Mouse (Mus musculus): ENCODE measurements around the gene C2cd4c. TPM values are rescaled to one million over a fixed set of nuclear protein-coding genes. Genes with fewer than 3 reads are reported as not detected.
A peak's percentile ranks its signal among the peaks of the same experiment; 100 is the strongest.

C2cd4c gene
- 0.11 and 0.17 TPM in 2 replicates for polyA plus RNA-seq (2015; fragmentation: Nextera tagmentation; extraction: Ambion mirVana)

DNA sequence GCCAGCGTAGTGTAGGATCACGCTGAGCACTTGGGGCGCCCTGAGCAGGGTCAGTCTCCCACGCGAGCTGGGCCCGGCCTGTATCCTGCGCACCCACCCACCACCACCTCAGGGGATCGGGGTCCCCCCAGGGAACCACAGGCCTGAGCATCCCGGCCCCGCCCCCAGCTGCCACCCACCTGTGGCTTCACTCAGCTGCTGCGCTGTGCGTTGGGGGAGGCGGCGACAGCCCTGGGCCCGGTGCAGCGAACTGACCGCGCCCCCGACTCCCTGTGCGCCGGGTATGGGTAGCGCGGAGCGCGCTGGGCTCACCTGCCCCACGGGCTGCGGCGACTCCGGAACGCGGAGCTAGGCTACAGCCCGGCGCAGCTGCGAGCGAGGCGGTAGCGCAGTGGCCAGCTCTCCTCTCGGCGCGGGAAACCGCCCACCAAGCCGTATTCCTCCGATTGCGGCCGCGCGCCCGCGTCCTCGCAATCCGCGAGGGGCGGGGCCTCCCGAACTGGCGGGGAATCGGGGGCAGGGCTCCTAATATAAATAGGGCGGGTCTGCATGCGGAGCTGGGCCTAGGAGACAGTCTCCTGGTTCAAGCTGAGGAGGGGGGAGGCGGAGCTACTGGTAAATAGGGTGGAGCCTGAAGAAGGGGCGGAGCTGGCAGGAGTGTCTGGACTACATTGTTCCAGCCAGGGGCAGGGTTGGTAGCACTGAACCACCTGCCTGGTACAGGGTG lies at the start of gene C2cd4c:
Gene C2cd4c, minus strand, starts transcription at position 448 of the 727 bp plus-strand sequence.
- peak within 1 kb of the TSS; percentile 75 for H3K9ac ChIP-seq
- 1% methylated on average over 58 of the region's 60 CpGs for WGBS
- H3K27me3 ChIP-seq: peaks cover 33% of the 10 kb centered on the region
- H3K4me2 ChIP-seq: peak within 1 kb of the TSS; percentile 93
- H3K27ac ChIP-seq (replicated peaks): no peak within 1 kb of the TSS
- no peaks in the 10 kb centered on the region for H3K9me3 ChIP-seq
- H3K4me3 ChIP-seq: peak within 1 kb of the TSS; percentile 58
- H3K36me3 ChIP-seq: peaks cover 4% of the 10 kb centered on the region; the same call in 1 of the 2 replicates
- H3K4me1 ChIP-seq (replicated peaks): peaks cover 25% of the 10 kb centered on the region
- ATAC-seq (ENCODE audit: low read depth): peak; percentile 91

GRCm38 (mm10) chr10:79661861-79662260 lies 48.0 kb upstream of the C2cd4c start:
- H3K9me3 ChIP-seq: no peaks in the 10 kb centered on the region
- H3K9ac ChIP-seq: 0 out of 2 replicates have a peak overlapping the region, but pooled peaks have one; percentile 8
- 47% methylated on average over 3 of the region's 3 CpGs for WGBS
- H3K4me2 ChIP-seq: no peak overlapping the region
- H3K4me1 ChIP-seq (replicated peaks): 0 out of 2 replicates have a peak, but pooled peaks cover 4% of the 10 kb centered on the region
- H3K27ac ChIP-seq (replicated peaks): no peak overlapping the region
- ATAC-seq (ENCODE audit: low read depth): no peak
- H3K27me3 ChIP-seq: no peaks in the 10 kb centered on the region
- no peaks in the 10 kb centered on the region for H3K36me3 ChIP-seq
- H3K4me3 ChIP-seq: no peak overlapping the region

- no peaks in the 10 kb centered on the region for H3K27me3 ChIP-seq
- H3K9me3 ChIP-seq: no peaks in the 10 kb centered on the region
- no peak overlapping the region for H3K4me3 ChIP-seq
- WGBS: 75% methylated on average over 2 of the region's 2 CpGs
- H3K4me2 ChIP-seq: no peak overlapping the region
- H3K9ac ChIP-seq: no peak overlapping the region
- H3K27ac ChIP-seq (replicated peaks): no peak overlapping the region
- no peak for ATAC-seq (ENCODE audit: low read depth)
- no peaks in the 10 kb centered on the region for H3K36me3 ChIP-seq
- peaks cover 6% of the 10 kb centered on the region for H3K4me1 ChIP-seq (replicated peaks)
Observed at GRCm38 (mm10) chr10:79660298-79660697, 46.5 kb upstream of the C2cd4c start.

DNA sequence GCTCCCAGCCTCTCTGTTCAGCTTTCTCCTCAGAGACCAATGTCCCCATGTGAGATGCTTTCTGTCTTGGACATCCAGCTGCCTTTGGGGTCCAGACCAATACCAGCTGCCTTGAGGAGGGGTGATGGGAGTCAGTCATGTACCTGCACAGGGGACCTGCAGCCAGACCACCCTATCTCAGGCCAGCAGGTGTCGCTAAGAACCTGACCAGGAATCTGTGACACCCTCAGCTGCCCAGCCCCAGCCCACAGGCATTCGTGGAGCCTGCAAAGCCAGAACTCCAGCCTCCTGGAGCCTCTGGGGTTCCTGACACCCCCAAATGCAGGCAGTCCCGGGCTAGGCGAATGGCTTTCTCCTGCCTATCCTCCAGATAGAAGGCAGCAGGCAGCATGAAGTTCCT lies 45.0 kb upstream of the C2cd4c start:
- 17% methylated on average over 4 of the region's 4 CpGs for WGBS
- ATAC-seq (ENCODE audit: low read depth): no peak

DNA sequence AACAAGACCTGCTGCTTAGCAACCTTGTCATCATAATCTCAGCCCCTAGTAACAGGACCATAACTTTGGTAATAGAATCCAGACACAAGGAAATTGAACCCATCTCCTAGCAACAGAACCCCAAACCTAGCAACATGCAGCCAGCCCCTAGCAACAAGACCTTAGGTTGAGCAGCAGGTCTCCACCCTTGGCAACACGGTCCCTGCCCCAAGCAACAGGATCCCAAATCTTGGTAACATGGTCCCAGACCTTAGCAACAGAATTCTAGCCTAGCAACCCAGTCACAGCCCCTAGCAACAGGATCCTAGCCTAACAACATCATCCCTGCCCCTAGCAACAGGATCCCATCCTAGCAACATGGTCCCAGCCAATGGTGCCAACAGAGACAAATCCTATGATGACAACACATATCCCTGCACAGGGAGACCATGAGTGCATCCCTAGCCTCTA lies 41.1 kb upstream of the C2cd4c start:
- Histone ChIP-seq H3K4me1 (replicated peaks) (peaks cover 15% of the 10 kb centered on the region), H3K4me3 (no peak overlapping the region), H3K27me3 (peaks cover 9% of the 10 kb centered on the region), H3K9ac (no peak overlapping the region), H3K4me2 (no peak overlapping the region), H3K9me3 (no peaks in the 10 kb centered on the region), H3K27ac (replicated peaks) (0 out of 2 replicates have a peak overlapping the region, but pooled peaks have one; percentile 6), H3K36me3 (no peaks in the 10 kb centered on the region)
- peak; percentile 77 for ATAC-seq (ENCODE audit: low read depth)
- 41% methylated on average over 1 of the region's 1 CpGs for WGBS

More for the DNA sequence above, 45.0 kb upstream of the C2cd4c start:
- H3K4me1 ChIP-seq (replicated peaks): peaks cover 15% of the 10 kb centered on the region
- no peak overlapping the region for H3K4me2 ChIP-seq
- no peak overlapping the region for H3K9ac ChIP-seq
- no peak overlapping the region for H3K27ac ChIP-seq (replicated peaks)
- H3K9me3 ChIP-seq: no peaks in the 10 kb centered on the region
- no peaks in the 10 kb centered on the region for H3K27me3 ChIP-seq
- H3K36me3 ChIP-seq: no peaks in the 10 kb centered on the region
- no peak overlapping the region for H3K4me3 ChIP-seq

- H3K27me3 ChIP-seq: peaks cover 9% of the 10 kb centered on the region
- no peaks in the 10 kb centered on the region for H3K36me3 ChIP-seq
- 88% methylated on average over 7 of the region's 7 CpGs for WGBS
- H3K4me3 ChIP-seq: no peak overlapping the region
- H3K9me3 ChIP-seq: no peaks in the 10 kb centered on the region
- H3K4me1 ChIP-seq (replicated peaks): peaks cover 15% of the 10 kb centered on the region
- no peak overlapping the region for H3K27ac ChIP-seq (replicated peaks)
- ATAC-seq (ENCODE audit: low read depth): no peak
- H3K9ac ChIP-seq: no peak overlapping the region
- H3K4me2 ChIP-seq: no peak overlapping the region
Observed at GRCm38 (mm10) chr10:79652789-79653188, 39.0 kb upstream of the C2cd4c start.

DNA sequence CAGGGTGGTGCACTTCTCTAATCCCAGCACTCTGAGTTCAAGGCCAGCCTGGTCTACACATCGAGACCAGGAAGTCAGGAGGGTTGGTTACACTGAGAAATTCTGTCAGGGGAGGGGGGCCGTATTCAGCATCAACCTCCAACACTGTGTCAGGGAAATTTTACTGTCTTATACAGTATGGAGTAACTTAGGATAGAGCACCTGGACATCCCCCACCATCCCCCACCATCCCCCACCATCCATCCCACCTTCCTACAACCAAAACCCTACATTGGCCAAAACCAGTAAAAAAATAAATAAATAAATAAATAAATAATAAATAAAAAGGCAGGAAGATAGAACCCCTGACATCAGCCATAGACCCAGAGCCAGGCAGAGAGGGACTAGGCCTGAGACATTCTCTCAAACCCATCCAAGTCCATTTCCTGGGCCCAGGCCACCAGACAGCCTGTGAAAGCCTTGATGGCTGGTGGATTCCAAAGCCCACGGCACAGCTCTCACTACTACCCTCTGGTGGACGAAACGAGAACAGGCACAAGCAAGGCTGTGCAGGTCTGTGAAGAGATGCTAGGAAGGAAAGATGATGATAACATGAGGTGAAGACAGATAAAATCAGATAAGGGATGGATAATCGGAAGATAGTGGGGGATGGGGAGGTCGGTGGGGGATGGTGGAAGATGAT lies 35.4 kb upstream of the C2cd4c start:
- H3K27ac ChIP-seq (replicated peaks): no peak overlapping the region
- H3K36me3 ChIP-seq: no peaks in the 10 kb centered on the region
- H3K27me3 ChIP-seq: peaks cover 9% of the 10 kb centered on the region
- peak; percentile 70; the same call in 1 of the 2 replicates for ATAC-seq (ENCODE audit: low read depth)
- 28% methylated on average over 7 of the region's 7 CpGs for WGBS
- no peak overlapping the region for H3K4me3 ChIP-seq
- no peak overlapping the region for H3K4me2 ChIP-seq
- no peak overlapping the region for H3K9ac ChIP-seq
- H3K9me3 ChIP-seq: no peaks in the 10 kb centered on the region
- peaks cover 1% of the 10 kb centered on the region for H3K4me1 ChIP-seq (replicated peaks)

DNA sequence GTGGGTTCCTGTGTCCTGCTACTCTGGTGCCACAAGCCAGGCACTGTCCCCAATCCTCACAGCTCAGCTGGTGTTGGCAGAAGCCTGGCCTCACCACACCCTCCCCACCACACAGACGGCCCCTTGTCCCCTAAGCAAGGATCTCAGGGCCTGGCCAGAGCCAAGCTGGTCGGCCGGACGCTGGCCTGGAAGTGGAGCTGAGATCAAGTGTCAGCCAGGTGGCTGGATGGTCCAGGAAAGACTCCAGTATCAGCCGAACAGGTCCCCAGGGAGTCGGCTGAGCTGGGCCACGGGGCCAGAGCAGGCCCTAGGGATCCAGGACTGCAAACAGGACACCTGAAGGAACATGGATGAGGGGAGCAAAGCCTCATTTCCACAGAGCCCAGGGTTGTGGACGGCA lies 31.9 kb upstream of the C2cd4c start, which contains the start of gene Odf3l2:
Gene Odf3l2, minus strand, starts transcription at position 28 of the 400 bp plus-strand sequence.
- ATAC-seq (ENCODE audit: low read depth): no peak
- H3K4me3 ChIP-seq: no peak within 1 kb of the TSS
- no peaks in the 10 kb centered on the region for H3K36me3 ChIP-seq
- H3K9ac ChIP-seq: no peak within 1 kb of the TSS
- H3K4me1 ChIP-seq (replicated peaks): no peaks in the 10 kb centered on the region
- no peak within 1 kb of the TSS for H3K27ac ChIP-seq (replicated peaks)
- no peak within 1 kb of the TSS for H3K4me2 ChIP-seq
- 78% methylated on average over 8 of the region's 8 CpGs for WGBS
- H3K9me3 ChIP-seq: no peaks in the 10 kb centered on the region
- no peaks in the 10 kb centered on the region for H3K27me3 ChIP-seq

DNA sequence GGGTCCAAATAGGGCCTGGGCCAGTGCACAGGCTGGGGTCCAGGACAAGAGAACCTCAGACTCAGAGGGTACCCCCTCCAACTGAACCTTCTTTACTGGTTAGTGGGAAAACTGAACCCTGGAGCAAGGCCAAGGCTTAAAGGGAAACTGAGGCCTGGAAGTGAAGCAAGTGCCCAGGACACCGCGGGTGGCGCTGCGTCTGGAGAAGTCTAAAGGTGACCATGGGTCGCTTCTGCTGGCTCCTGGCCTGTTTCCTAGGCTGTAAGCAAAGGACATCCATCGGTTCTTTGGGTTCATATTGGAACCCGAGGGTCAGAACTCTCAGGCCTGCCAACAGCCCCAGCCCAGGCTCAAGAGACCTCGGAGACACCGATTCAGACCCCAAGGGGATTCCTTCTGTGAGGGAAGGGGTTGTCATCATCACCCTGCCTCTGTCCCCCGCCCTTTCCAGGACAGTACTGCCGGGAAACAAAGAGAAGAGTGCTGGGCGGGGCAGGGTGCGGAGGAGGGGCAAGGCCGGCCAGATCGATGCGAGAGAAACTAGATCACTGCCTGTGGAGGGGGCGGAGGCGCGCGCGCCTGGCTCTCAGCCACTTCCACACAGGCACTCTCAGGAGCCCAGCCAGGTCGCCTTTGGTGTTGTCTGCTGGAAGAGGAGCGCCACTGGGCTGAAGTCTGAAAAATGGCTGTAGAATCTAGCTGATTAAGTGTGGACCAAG lies 24.8 kb upstream of the C2cd4c start:
- Histone ChIP-seq H3K4me1 (replicated peaks) (peaks cover 19% of the 10 kb centered on the region), H3K36me3 (no peaks in the 10 kb centered on the region), H3K27ac (replicated peaks) (peak overlapping the region; percentile 94), H3K27me3 (peaks cover 34% of the 10 kb centered on the region), H3K4me3 (peak overlapping the region; percentile 82), H3K4me2 (peak overlapping the region; percentile 82), H3K9ac (peak overlapping the region; percentile 90), H3K9me3 (no peaks in the 10 kb centered on the region)
- ATAC-seq (ENCODE audit: low read depth): peak; percentile 24
- 3% methylated on average over 23 of the region's 23 CpGs for WGBS

DNA sequence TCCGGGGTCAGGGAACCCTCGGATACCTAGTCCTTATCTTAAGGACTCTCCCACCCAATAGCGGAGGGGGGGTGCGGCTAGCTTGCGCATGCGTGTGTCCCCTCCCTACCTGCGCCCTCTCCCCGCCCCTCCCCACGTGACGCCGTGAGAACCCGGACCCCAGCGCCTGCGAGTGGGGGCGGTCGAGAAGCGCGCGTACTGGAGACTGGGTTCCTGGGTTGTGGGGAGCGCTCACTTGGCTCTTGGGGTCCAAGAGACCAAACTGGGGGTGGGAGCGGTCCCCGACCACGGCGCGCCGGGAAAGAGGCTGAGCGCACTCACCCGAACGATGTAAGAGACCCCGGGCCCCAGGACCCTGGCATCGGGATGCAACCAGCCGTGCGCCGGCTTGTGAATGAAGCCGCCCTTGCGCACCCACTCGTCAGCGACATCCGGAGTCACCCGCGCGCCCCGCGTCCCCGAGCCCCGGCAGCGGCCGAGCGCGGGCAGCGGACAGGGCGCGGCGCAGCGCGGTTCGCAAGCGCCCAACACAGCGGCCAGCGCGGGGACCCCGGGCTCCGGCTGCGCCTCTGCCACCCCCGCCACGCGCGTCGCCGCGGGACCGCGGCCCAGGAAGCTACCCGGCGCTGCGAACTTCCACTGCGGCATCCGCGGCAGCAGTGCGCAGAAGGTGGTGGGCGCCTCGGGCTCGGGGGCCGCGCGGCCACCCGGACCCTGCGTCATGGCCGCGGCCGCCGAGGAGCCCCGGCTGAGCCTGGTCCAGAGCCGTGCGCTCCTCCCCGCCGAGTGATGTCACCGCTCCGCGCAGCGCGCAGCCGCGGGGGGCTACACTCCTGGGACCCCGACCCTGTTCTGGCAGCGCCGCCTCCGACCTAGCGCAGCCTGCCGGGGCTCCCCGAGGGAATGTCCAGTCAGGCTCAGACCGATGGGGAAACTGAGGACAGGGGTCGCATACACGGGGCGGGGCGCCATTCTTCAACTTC lies 23.6 kb upstream of the C2cd4c start, which contains the start of gene Shc2:
Gene Shc2, minus strand, starts transcription at position 791 of the 983 bp plus-strand sequence.
- peak; percentile 90 for ATAC-seq (ENCODE audit: low read depth)
- H3K4me3 ChIP-seq: peak within 1 kb of the TSS; percentile 82
- no peaks in the 10 kb centered on the region for H3K9me3 ChIP-seq
- peak within 1 kb of the TSS; percentile 90 for H3K9ac ChIP-seq
- H3K4me1 ChIP-seq (replicated peaks): peaks cover 19% of the 10 kb centered on the region
- H3K4me2 ChIP-seq: peak within 1 kb of the TSS; percentile 82
- peak within 1 kb of the TSS; percentile 94 for H3K27ac ChIP-seq (replicated peaks)
- WGBS: under 1% methylated on average over 114 of the region's 116 CpGs
- H3K27me3 ChIP-seq: peaks cover 34% of the 10 kb centered on the region
- no peaks in the 10 kb centered on the region for H3K36me3 ChIP-seq

GRCm38 (mm10) chr10:79636287-79636686 lies 22.5 kb upstream of the C2cd4c start:
- 71% methylated on average over 8 of the region's 8 CpGs for WGBS
- no peak; the same call in 1 of the 2 replicates for ATAC-seq (ENCODE audit: low read depth)
- H3K4me1 ChIP-seq (replicated peaks): peaks cover 19% of the 10 kb centered on the region

More at GRCm38 (mm10) chr10:79636287-79636686, 22.5 kb upstream of the C2cd4c start:
- peak overlapping the region; percentile 90 for H3K9ac ChIP-seq
- no peaks in the 10 kb centered on the region for H3K36me3 ChIP-seq
- H3K4me2 ChIP-seq: peak overlapping the region; percentile 82
- peak overlapping the region; percentile 94 for H3K27ac ChIP-seq (replicated peaks)
- H3K27me3 ChIP-seq: peaks cover 34% of the 10 kb centered on the region
- peak overlapping the region; percentile 82 for H3K4me3 ChIP-seq
- no peaks in the 10 kb centered on the region for H3K9me3 ChIP-seq
